Mouse (Mus musculus) NIH3T3 (cell line): Measurements from ENCODE around the gene AY358078.
"Not testable (repeated sequence)": the region's sequence is repeated elsewhere in the genome, so short reads cannot be mapped to it uniquely, and the experiment has no call there.

Source experiments
- DNase-seq: peaks from one replicate; pipeline ENCODE4 v3.0.0-alpha.2; 2012; ENCODE audit warnings: low read depth

Gene AY358078

DNA sequence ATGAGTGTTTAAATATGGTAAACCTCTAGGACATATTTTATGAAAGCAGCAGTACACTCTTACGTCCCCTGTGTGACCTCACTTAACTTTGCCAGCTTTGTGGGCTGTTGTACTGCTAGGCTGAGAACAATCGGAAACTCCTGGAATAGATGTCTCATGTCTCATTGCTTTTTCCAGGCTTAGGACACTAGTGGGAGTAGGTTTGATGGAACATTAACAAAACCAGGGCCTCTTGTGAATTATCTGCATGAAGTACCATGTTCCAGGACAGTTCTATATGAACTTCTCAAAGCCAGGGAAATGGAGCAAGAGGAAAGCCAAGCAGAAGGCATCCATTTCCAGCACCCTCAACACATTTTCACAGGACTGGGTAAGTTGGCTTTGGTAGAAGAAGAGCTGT, at the start of gene AY358078:
Gene AY358078, plus strand, starts transcription at position 301 of the 400 bp plus-strand sequence.
- DNase-seq: no peak

GRCm38 (mm10) chr14:51755944-51756343, 43.9 kb upstream of the AY358078 start:
- DNase-seq: no peak

- peak; percentile 13 for DNase-seq
Observed at GRCm38 (mm10) chr14:51771378-51771777, 28.5 kb upstream of the AY358078 start.

GRCm38 (mm10) chr14:51773490-51773889, 26.4 kb upstream of the AY358078 start, which contains the start of gene Ang4:
TSS of gene Ang4 (minus strand) at chr14:51773590.
- no peak for DNase-seq

GRCm38 (mm10) chr14:51777791-51778190, 22.1 kb upstream of the AY358078 start:
- no peak for DNase-seq

- peak; percentile 24 for DNase-seq
Observed at GRCm38 (mm10) chr14:51778865-51779481, 20.9 kb upstream of the AY358078 start.

DNA sequence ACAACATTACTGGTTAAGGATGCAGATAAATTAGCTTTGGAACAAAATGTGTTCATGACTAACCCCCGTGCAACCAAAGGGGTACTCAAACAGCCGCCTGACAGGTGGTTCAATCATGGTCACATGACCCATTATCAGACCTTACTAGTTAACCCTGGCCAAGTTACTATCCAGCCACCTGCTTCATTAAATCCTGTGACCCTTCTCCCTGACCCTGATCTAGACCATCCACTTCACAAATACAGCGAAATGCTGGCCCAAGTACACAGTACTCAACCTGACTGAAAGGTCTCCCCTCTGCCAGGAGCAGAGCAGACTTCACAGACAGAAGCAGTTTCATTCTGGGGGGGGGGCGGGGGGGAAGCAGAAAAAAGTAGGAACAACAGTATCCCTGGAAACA, 13.5 kb upstream of the AY358078 start:
- DNase-seq: no peak

DNA sequence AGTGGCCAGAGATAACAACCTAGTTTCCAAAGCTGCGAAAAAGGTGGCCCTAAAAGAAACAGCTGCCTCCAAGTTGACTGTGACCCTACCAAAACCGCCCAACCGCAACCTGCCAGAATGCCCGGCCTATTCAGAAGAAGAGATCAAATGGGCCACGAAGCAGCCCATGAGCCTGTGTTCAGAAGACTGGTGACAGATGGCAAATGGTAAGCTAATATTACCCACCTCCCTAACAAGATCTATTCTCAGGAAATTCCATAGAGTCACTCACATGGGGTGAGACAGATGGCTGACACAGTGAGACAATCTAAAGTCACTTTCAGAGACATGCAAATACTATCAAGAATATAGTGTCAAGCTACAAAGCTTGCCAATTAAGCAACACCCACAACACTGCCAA, 12.8 kb upstream of the AY358078 start:
- no peak for DNase-seq

GRCm38 (mm10) chr14:51789196-51789595, 10.7 kb upstream of the AY358078 start:
- DNase-seq: peak; percentile 15

- DNase-seq: no peak
Observed at GRCm38 (mm10) chr14:51794106-51794505, 5.7 kb upstream of the AY358078 start.

- no peak for DNase-seq
Observed at GRCm38 (mm10) chr14:51826625-51827024, 26.8 kb downstream of the AY358078 start.

GRCm38 (mm10) chr14:51827842-51828241, 28.0 kb downstream of the AY358078 start:
- DNase-seq: peak; percentile 6

GRCm38 (mm10) chr14:51829188-51829587, 29.3 kb downstream of the AY358078 start:
- DNase-seq: no peak

GRCm38 (mm10) chr14:51838480-51838879, 38.6 kb downstream of the AY358078 start:
- not testable (repeated sequence) for DNase-seq

GRCm38 (mm10) chr14:51842250-51842649, 42.4 kb downstream of the AY358078 start:
- DNase-seq: no peak

GRCm38 (mm10) chr14:51842781-51843180, 42.9 kb downstream of the AY358078 start:
- DNase-seq: no peak

DNA sequence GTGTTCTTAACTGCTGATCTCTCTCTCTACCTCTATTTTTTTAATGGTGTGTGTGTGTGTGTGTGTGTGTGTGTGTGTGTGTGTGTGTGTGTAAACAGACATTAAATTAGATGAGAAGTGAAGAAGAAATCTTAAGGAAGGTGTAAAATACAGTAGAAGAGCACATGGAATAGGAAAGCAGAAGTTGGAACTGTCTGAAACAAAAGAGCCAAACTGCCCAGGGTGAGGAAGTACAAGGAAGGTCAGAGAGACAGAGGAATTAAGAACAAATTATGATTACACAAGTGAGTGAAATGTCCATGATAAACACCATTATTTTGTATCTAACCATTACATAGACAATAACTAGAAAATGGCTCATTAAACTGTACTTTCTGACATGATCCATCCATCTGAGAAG, 44.0 kb downstream of the AY358078 start:
- no peak for DNase-seq

- no peak for DNase-seq
Observed at GRCm38 (mm10) chr14:51846566-51846965, 46.7 kb downstream of the AY358078 start.

GRCm38 (mm10) chr14:51851006-51851405, 51.2 kb downstream of the AY358078 start:
- DNase-seq: not testable (repeated sequence)

- no peak for DNase-seq
Observed at GRCm38 (mm10) chr14:51853399-51853798, 53.6 kb downstream of the AY358078 start, which contains the start of gene Ear6. TSS of gene Ear6 (plus strand) at chr14:51853699.

- DNase-seq: not testable (repeated sequence)
Observed at GRCm38 (mm10) chr14:51855280-51855679, 55.4 kb downstream of the AY358078 start.

DNA sequence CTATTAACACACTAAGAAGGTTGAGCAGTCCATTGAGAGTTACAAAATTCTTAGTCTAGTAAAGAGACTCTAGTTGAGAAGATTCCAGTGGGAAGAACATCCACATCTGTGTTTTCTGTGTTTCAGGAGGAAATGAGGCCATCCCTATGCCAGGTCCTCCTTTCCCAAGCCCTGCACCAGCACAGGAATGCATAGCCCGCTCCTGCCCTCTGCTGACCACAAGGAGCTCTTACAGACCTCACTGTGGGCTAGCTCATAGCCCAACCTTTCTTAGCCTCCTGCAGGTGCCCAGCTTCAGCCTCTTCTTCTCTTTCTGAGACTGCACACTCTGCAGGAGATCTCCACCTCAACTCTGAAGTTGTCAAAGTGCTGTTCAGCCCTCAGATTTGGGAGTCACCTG, 63.8 kb downstream of the AY358078 start:
- peak; percentile 36 for DNase-seq

- no peak for DNase-seq
Observed at GRCm38 (mm10) chr14:51870756-51871155, 70.9 kb downstream of the AY358078 start.

GRCm38 (mm10) chr14:51871741-51872140, 71.9 kb downstream of the AY358078 start:
- DNase-seq: no peak
